Mouse (Mus musculus): Measurements from ENCODE around the gene Diaph2. TPM values are rescaled to one million over a fixed set of nuclear protein-coding genes. Genes with fewer than 3 reads are reported as not detected.

Diaph2 gene
- 6.9 TPM for polyA plus RNA-seq (2014; fragmentation: Illumina TruSeq; extraction: RNeasy Lipid Tissue Mini Kit (QIAGEN cat#74804); ENCODE audit: low read depth, low replicate concordance)

GRCm38 (mm10) chrX:129749571-129750061 is at the start of gene Diaph2:
TSS of gene Diaph2 (plus strand) at chrX:129749742.

